Comparison of ENCODE assay signal across 9 mouse cellular contexts in the genomic region with DNA sequence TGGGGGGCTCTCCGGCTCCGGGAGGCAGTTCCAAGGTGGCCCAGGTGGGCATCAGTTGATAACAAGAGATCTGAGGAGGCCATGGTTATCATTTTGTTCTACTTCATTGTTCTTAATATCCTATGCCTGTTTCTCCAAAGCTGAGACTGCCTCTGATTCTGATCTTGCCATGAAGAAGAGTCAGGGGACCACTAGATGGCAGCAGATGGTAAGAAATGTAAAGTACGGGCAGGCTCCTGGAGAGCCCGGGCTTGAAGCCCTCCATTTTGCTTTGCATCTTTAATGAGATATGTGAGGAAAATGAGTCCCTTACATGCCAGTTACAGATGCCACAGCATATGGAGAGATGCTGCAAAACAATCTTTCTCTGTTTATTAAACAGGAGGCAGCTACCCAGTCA.
DNase-seq lines count a peak whose midpoint lies in the region; TF ChIP-seq lines count a peak whose summit lies in the region.
"Had no signal": no experiment of that assay in that cellular context is flagged by ENCODE, and none has a peak within 500 bp of the region (broad histone marks: within the 10 kb centered on the region; RNA-seq: fewer than 3 reads in every experiment).

No protein-coding gene starts in this region.

- no peak overlapping the region for H3K9ac ChIP-seq in ES-Bruce4 (ENCODE audit: low read depth, poor library complexity, severe bottlenecking)
- H3K9ac ChIP-seq: limb, embryonic 15.5 days had no signal

- H3K4me3 ChIP-seq in ES-Bruce4 (ENCODE audit: low read depth, low read length): no peak overlapping the region
- no peak overlapping the region for H3K4me3 ChIP-seq in bone marrow, adult 2 months (replicated peaks; ENCODE audit: control insufficient read depth, low read depth, low read length)
- H3K4me3 ChIP-seq in embryonic fibroblast, embryonic 13.5 days (ENCODE audit: insufficient read depth, low read length): no peak overlapping the region
- H3K4me3 ChIP-seq: limb, embryonic 15.5 days had no signal

- TF ChIP-seq POLR2A in ES-Bruce4 (IDR thresholded peaks at IDR 0.05; ENCODE audit: insufficient read depth, low read length): no peak
- no peak for TF ChIP-seq POLR2A in bone marrow, adult 2 months (IDR thresholded peaks at IDR 0.05; ENCODE audit: borderline replicate concordance, control insufficient read depth, low read depth, low read length)
- TF ChIP-seq POLR2A in embryonic fibroblast, embryonic 13.5 days (IDR thresholded peaks at IDR 0.05; ENCODE audit: low read depth, low read length): no peak

- intact Hi-C loops in heart, postnatal 36 days (cut with DNase I): loop anchor here (5.0 to 10.0 kb wide), 2 partner anchors 433 to 585 kb away; partner anchors contain the start of genes Cdh24 and Gm17606

- TF ChIP-seq CTCF in ES-Bruce4 (IDR thresholded peaks at IDR 0.05; ENCODE audit: low read depth, low read length): peak; percentile 60
- peak; percentile 57 for TF ChIP-seq CTCF in bone marrow, adult 2 months (IDR thresholded peaks at IDR 0.05; ENCODE audit: control insufficient read depth, insufficient read depth, low read length)
- 0 out of 2 replicates have a peak, but pooled peaks have one; percentile 10 for TF ChIP-seq CTCF in embryonic fibroblast, embryonic 13.5 days (IDR thresholded peaks at IDR 0.05; ENCODE audit: borderline replicate concordance, insufficient read depth, low read length)

- H3K9me3 ChIP-seq in ES-Bruce4 (replicated peaks; ENCODE audit: control insufficient read depth, insufficient read depth, low read length, poor library complexity, severe bottlenecking): peaks cover 7% of the 10 kb centered on the region; the same call in 1 of the 2 replicates
- H3K9me3 ChIP-seq: limb, embryonic 15.5 days had no signal

- H3K36me3 ChIP-seq in ES-Bruce4 (ENCODE audit: control insufficient read depth, insufficient read depth, low read length, poor library complexity, severe bottlenecking): no peaks in the 10 kb centered on the region
- H3K36me3 ChIP-seq: limb, embryonic 15.5 days had no signal

- no peak for TF ChIP-seq EP300 in ES-Bruce4 (IDR thresholded peaks at IDR 0.05; ENCODE audit: insufficient read depth, low read depth, low read length)

- peak; percentile 62 for DNase-seq in heart, postnatal 36 days
- DNase-seq in layer of hippocampus, adult 11-12 months (ENCODE audit: low spot score): peak; percentile 89
- peak; percentile 88 for DNase-seq in lung, postnatal 10 days
- DNase-seq in ovary, postnatal 36 days (ENCODE audit: low spot score): peak; percentile 29
- peak; percentile 70 for DNase-seq in thymus, postnatal 14 days

- H3K27ac ChIP-seq in ES-Bruce4 (ENCODE audit: insufficient read depth, low read length): no peak overlapping the region
- H3K27ac ChIP-seq in bone marrow, adult 2 months (ENCODE audit: control insufficient read depth, insufficient read depth, low read depth, low read length, poor library complexity): no peak overlapping the region
- no peak overlapping the region for H3K27ac ChIP-seq in embryonic fibroblast, embryonic 13.5 days (ENCODE audit: insufficient read depth, low read length)
- H3K27ac ChIP-seq: limb, embryonic 15.5 days had no signal

- 17% methylated on average over 4 of the region's 4 CpGs for WGBS in bone marrow, adult 2 months

- no peaks in the 10 kb centered on the region for H3K27me3 ChIP-seq in ES-Bruce4 (ENCODE audit: control insufficient read depth, insufficient read depth, low read length, poor library complexity, severe bottlenecking)

- H3K4me1 ChIP-seq in ES-Bruce4 (ENCODE audit: control insufficient read depth, insufficient read depth, low read length): no peaks in the 10 kb centered on the region
- H3K4me1 ChIP-seq in bone marrow, adult 2 months (ENCODE audit: control insufficient read depth, insufficient read depth, low read length): no peaks in the 10 kb centered on the region
- H3K4me1 ChIP-seq in embryonic fibroblast, embryonic 13.5 days (ENCODE audit: control insufficient read depth, insufficient read depth, low read length): peaks cover 10% of the 10 kb centered on the region

Comparison
In these comparisons a context has a peak if more than half of its experiments do, and no peak if none do; other contexts are left out.
1. CTCF ChIP-seq: peak in every context shown above with its lines; median percentile 60 in ES-Bruce4; 57 in bone marrow, adult 2 months; 10 in embryonic fibroblast, embryonic 13.5 days.
2. DNase-seq: peak in every context shown above with its lines; median percentile 89 in layer of hippocampus, adult 11-12 months; 88 in lung, postnatal 10 days; 70 in thymus, postnatal 14 days; 62 in heart, postnatal 36 days; 29 in ovary, postnatal 36 days.